Comparison of ENCODE assay signal across 32 mouse cellular contexts in genomic region chr2:76693765-76694164, GRCm38 (mm10). TPM values are rescaled to one million over a fixed set of nuclear protein-coding genes. Genes with fewer than 3 reads are reported as not detected.
"Had no signal": no experiment of that assay in that cellular context is flagged by ENCODE, and none has a peak within 500 bp of the region (broad histone marks: within the 10 kb centered on the region; RNA-seq: fewer than 3 reads in every experiment).

No protein-coding gene starts in this region.

- H3K27ac ChIP-seq: heart, embryonic 13.5 days; heart, embryonic 15.5 days; hindbrain, embryonic 13.5 days; hindbrain, embryonic 15.5 days; hindbrain, postnatal 0 days; kidney, embryonic 15.5 days; kidney, postnatal 0 days; left cerebral cortex, adult 2 months; limb, embryonic 10.5 days; limb, embryonic 12.5 days had no signal

- H3K27me3 ChIP-seq: heart, embryonic 13.5 days; heart, embryonic 15.5 days; hindbrain, embryonic 13.5 days; hindbrain, embryonic 15.5 days; kidney, embryonic 15.5 days; limb, embryonic 12.5 days had no signal

- H3K4me1 ChIP-seq: hindbrain, embryonic 13.5 days; hindbrain, embryonic 15.5 days; kidney, embryonic 15.5 days; limb, embryonic 10.5 days; limb, embryonic 12.5 days had no signal

- H3K9ac ChIP-seq: forebrain, postnatal 0 days; heart, embryonic 13.5 days; heart, embryonic 15.5 days; hindbrain, embryonic 13.5 days; hindbrain, embryonic 15.5 days; kidney, embryonic 15.5 days; limb, embryonic 12.5 days had no signal

- DNase-seq: forebrain, postnatal 0 days; gastrocnemius, postnatal 14 days; gastrocnemius, postnatal 36 days; heart, adult 18-20 months; heart, postnatal 14 days; heart, postnatal 36 days; kidney, adult 11 months; kidney, adult 2 months; kidney, adult 9 months; kidney, postnatal 14 days; kidney, postnatal 36 days; layer of hippocampus, adult 9-11 months; layer of hippocampus, postnatal 36 days; liver had no signal

- H3K4me3 ChIP-seq: heart, embryonic 13.5 days; heart, embryonic 15.5 days; hindbrain, embryonic 13.5 days; hindbrain, embryonic 15.5 days; kidney, embryonic 15.5 days; left cerebral cortex, adult 2 months; limb, embryonic 10.5 days; limb, embryonic 12.5 days had no signal

RNA-seq across cellular contexts. Expression of gene Pjvk, which starts 45.5 kb away (rescaled TPM):
- total RNA-seq: forebrain, postnatal 0 days; gastrocnemius, adult 18-20 months; gastrocnemius, adult 8-10 months; gastrocnemius, postnatal 14 days; gastrocnemius, postnatal 36 days; heart, adult 18-20 months; heart, postnatal 36 days; hematopoietic stem cell, adult 5-6 weeks; layer of hippocampus, postnatal 36 days; left cerebral cortex, adult 2 months; left cerebral cortex, postnatal 14 days had no signal
- polyA plus RNA-seq: gonadal fat pad, adult 2 months; heart, embryonic 13.5 days; heart, embryonic 15.5 days; intestine, embryonic 16.5 days; large intestine, adult 2 months; liver, embryonic 11.5 days had no signal
